Mouse (Mus musculus) forebrain, embryonic 16.5 days (tissue): ENCODE results near the gene Hist1h2bh. TPM values are rescaled to one million over a fixed set of nuclear protein-coding genes. Genes with fewer than 3 reads are reported as not detected.

Experiments
- ATAC-seq: fragments of 200-750 bp; cut with Nextera tagmentation; 2 replicates; pipeline ENCODE4 v1.8.0; 2017; ENCODE audit warnings: mild to moderate bottlenecking, moderate library complexity
- H3K27ac ChIP-seq: fragments of 300-500 bp; sonication (generic); 2 replicates; pipeline ENCODE4 v1.5.1; 2014; ENCODE audit warnings: low read length, control low read depth
- H3K27me3 ChIP-seq: fragments of 300-500 bp; sonication (generic); replicated peaks from 2 replicates; pipeline ENCODE4 v1.6.1; 2014; ENCODE audit warnings: low read length; ENCODE audit not compliant: control insufficient read depth, insufficient read depth
- H3K36me3 ChIP-seq: fragments of 300-500 bp; sonication (generic); 2 replicates; pipeline ENCODE4 v1.6.1; 2014; ENCODE audit not compliant: control insufficient read depth, insufficient read depth
- H3K4me1 ChIP-seq: fragments of 300-500 bp; sonication (generic); replicated peaks from 2 replicates; pipeline ENCODE4 v1.6.1; 2014; ENCODE audit warnings: low read length; ENCODE audit not compliant: control insufficient read depth, insufficient read depth
- H3K4me2 ChIP-seq: fragments of 300-500 bp; sonication (generic); 2 replicates; pipeline ENCODE4 v1.6.1; 2014; ENCODE audit warnings: mild to moderate bottlenecking, low read length, control low read depth
- H3K4me3 ChIP-seq: fragments of 300-500 bp; sonication (generic); replicated peaks from 2 replicates; pipeline ENCODE4 v1.5.1; 2014; ENCODE audit warnings: mild to moderate bottlenecking, low read length, control low read depth
- H3K9ac ChIP-seq: fragments of 300-500 bp; sonication (generic); replicated peaks from 2 replicates; pipeline ENCODE4 v1.6.1; 2014; ENCODE audit warnings: low read depth, low read length, control low read depth
- H3K9me3 ChIP-seq: fragments of 300-500 bp; sonication (generic); 2 replicates; pipeline ENCODE4 v1.6.1; 2016; ENCODE audit warnings: low read length; ENCODE audit not compliant: control insufficient read depth
- WGBS: fragments of 180-500 bp; shearing (Covaris S2); extraction: QIAGEN DNeasy Blood & Tissue Kit; methylation state at CpG from one replicate; pipeline ENCODE4 v1.1.7; 2014; 5-methylcytosine and 5-hydroxymethylcytosine counted together
- microRNA-seq: library from miRNA; unstranded; fragments of <30 nt; microRNA quantifications from one replicate; pipeline ENCODE4, GENCODE M21; 2017
- polyA plus RNA-seq: library from polyadenylated mRNA; unstranded; fragments of >200 nt; fragmentation: Nextera tagmentation; extraction: Ambion mirVana; gene quantifications from 2 replicates; pipeline ENCODE4 v1.2.1, GENCODE M21; 2015

Gene Hist1h2bh
- polyA plus RNA-seq, 1 experiment from 2014 or later = 0.23 TPM

DNA sequence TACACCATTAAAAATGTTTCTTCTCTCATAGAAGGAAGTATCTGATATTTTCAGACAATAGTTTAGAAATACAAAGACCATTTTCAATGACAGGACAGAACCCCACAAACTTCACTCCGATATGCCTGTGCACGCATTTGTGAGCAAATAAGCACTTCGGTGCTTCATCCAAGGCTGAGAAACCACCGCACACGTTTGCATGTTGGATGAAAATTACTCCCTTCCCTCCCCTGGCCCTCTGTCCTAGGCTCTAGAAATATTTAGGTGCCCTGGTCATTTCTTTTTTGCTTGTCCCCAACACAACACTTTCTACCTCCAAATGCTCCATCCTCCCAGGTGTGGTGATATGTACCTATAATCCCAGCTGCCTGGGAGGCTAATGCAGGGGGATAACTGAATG is 41.7 kb downstream of the Hist1h2bh start:
- H3K36me3 ChIP-seq = no peaks in the 10 kb centered on the region
- H3K9ac ChIP-seq = no peak overlapping the region
- H3K4me1 ChIP-seq = peaks cover 7% of the 10 kb centered on the region
- H3K27me3 ChIP-seq = 0 out of 2 replicates have a peak, but pooled peaks cover 2% of the 10 kb centered on the region
- no peak overlapping the region for H3K27ac ChIP-seq
- no peaks in the 10 kb centered on the region for H3K9me3 ChIP-seq
- 21% methylated on average over 5 of the region's 5 CpGs for WGBS
- H3K4me2 ChIP-seq = no peak overlapping the region
- no peak overlapping the region for H3K4me3 ChIP-seq
- no peak for ATAC-seq

DNA sequence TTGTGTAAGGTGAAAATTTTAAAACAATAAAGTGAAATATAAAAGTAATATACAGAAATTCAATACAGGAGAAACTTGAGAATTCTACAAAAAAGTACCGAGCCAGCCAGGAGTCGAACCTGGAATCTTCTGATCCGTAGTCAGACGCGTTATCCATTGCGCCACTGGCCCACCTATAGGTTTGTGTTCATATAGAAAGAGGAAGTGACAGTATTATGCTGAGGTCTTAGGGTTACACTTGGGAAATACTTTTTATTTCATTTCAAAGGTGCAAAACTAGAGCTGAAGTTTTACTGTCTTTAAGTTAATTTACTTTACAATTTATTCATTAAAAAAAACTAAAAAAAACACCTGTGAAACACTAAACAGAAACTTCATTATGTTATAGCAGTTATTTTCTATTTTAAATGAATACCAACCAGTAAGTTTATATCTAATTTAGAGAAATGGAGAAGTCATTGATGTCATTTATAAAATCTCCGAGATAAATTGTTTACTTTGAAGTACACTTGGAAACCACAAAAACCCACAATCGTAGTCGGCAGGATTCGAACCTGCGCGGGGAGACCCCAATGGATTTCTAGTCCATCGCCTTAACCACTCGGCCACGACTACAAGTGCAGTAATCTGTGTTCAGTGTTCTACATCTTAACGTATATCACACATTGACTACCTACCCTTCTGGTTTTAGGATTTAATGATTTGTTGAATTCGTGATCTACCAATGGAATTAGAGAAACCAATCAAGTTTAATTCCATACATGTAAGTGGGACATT is 42.6 kb downstream of the Hist1h2bh start:
- H3K4me2 ChIP-seq = no peak overlapping the region
- no peak overlapping the region for H3K27ac ChIP-seq
- 2% methylated on average over 17 of the region's 17 CpGs for WGBS
- peaks cover 3% of the 10 kb centered on the region; the same call in 1 of the 2 replicates for H3K4me1 ChIP-seq
- H3K27me3 ChIP-seq = 0 out of 2 replicates have a peak, but pooled peaks cover 2% of the 10 kb centered on the region
- no peak overlapping the region for H3K9ac ChIP-seq
- H3K4me3 ChIP-seq = no peak overlapping the region
- H3K36me3 ChIP-seq = no peaks in the 10 kb centered on the region
- H3K9me3 ChIP-seq = no peaks in the 10 kb centered on the region
- ATAC-seq = 0 out of 2 replicates have a peak, but pooled peaks have one; percentile 54

DNA sequence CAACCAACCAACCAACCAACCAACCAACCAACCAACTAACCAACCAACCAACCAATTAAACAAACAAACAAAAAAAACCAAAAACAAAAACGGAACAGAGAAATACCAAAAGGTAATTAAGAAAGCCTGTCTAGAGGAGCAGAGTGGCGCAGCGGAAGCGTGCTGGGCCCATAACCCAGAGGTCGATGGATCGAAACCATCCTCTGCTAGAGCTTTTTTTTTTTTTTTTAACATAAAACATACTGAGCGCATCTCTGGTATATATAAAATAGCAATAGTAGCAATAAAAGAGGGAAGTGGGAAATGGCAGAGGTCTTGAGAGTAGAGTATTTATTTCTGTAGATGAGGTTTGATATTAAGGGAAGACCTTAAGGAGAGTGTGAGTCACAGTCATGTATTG is 43.2 kb downstream of the Hist1h2bh start:
- no peak overlapping the region for H3K4me2 ChIP-seq
- H3K27ac ChIP-seq = no peak overlapping the region
- H3K36me3 ChIP-seq = no peaks in the 10 kb centered on the region
- no peak overlapping the region for H3K4me3 ChIP-seq
- no peaks in the 10 kb centered on the region for H3K9me3 ChIP-seq
- no peak overlapping the region for H3K9ac ChIP-seq
- H3K4me1 ChIP-seq = peaks cover 3% of the 10 kb centered on the region; the same call in 1 of the 2 replicates
- H3K27me3 ChIP-seq = 0 out of 2 replicates have a peak, but pooled peaks cover 2% of the 10 kb centered on the region
- WGBS = 9% methylated on average over 7 of the region's 7 CpGs
- ATAC-seq = no peak

GRCm38 (mm10) chr13:23498653-23499052 is 44.5 kb downstream of the Hist1h2bh start:
- peaks cover 3% of the 10 kb centered on the region; the same call in 1 of the 2 replicates for H3K4me1 ChIP-seq
- 4% methylated on average over 10 of the region's 10 CpGs for WGBS
- peak overlapping the region; percentile 44 for H3K4me2 ChIP-seq
- no peak for ATAC-seq
- no peaks in the 10 kb centered on the region for H3K36me3 ChIP-seq
- no peaks in the 10 kb centered on the region for H3K9me3 ChIP-seq
- H3K9ac ChIP-seq = no peak overlapping the region
- H3K27me3 ChIP-seq = 0 out of 2 replicates have a peak, but pooled peaks cover 2% of the 10 kb centered on the region
- H3K4me3 ChIP-seq = peak overlapping the region; percentile 28
- H3K27ac ChIP-seq = no peak overlapping the region

DNA sequence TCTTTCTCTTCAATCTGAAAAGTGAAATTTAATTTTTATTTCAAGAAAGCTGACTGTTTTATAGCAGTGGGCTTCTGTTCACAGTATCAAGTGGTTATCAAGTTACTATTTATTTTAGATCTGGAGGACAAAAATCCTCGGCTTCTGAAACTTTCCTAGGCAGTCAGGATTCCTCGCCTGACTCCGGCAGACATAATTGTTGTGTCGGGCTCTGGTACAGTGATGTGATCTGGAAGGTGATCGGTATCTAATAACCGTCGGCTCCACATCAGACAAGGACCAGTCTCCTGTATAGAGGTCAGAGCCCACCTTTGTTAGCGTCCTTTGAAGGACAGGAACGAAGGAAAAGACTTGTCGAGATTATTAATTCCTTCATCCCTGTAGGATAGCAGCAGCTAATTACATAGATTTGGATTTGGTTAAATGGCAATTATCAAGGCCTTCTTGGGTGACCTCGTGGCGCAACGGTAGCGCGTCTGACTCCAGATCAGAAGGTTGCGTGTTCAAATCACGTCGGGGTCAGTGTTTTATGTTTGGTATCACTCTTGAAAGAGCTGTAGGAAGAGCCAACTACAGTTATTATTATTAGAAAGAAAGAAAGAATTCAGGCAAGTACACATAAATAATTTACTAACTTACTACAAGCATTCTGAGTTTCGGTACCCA is 45.4 kb downstream of the Hist1h2bh start:
- 6% methylated on average over 19 of the region's 19 CpGs for WGBS
- H3K4me1 ChIP-seq = peaks cover 3% of the 10 kb centered on the region; the same call in 1 of the 2 replicates
- no peaks in the 10 kb centered on the region for H3K36me3 ChIP-seq
- H3K9ac ChIP-seq = no peak overlapping the region
- H3K4me2 ChIP-seq = peak overlapping the region; percentile 44; the same call in 1 of the 2 replicates
- no peaks in the 10 kb centered on the region for H3K9me3 ChIP-seq
- 0 out of 2 replicates have a peak, but pooled peaks cover 2% of the 10 kb centered on the region for H3K27me3 ChIP-seq
- ATAC-seq = no peak
- H3K4me3 ChIP-seq = peak overlapping the region; percentile 28
- H3K27ac ChIP-seq = no peak overlapping the region

DNA sequence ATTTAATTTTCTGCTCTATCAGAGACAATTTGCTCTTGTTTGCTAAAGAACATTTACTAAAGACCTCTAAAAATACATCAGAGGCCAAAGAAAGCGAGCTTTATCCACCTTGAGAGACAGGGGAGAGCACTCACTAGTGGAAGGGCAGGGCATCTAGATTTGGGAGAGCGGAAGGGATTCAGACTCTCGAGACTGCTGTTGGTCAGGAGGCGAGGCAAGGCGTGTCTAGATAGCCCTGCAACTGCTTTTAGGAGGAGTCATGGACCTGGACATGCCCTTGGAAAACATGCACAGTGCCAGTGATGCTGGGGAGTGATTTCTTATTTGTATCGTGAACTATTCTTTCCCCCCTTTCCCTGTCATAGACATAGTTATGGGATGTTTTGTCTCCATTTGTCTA is 47.7 kb downstream of the Hist1h2bh start:
- H3K27ac ChIP-seq = no peak overlapping the region
- no peaks in the 10 kb centered on the region for H3K9me3 ChIP-seq
- H3K27me3 ChIP-seq = 0 out of 2 replicates have a peak, but pooled peaks cover 2% of the 10 kb centered on the region
- no peak for ATAC-seq
- no peak overlapping the region for H3K4me3 ChIP-seq
- no peaks in the 10 kb centered on the region for H3K36me3 ChIP-seq
- H3K4me2 ChIP-seq = no peak overlapping the region
- no peak overlapping the region for H3K9ac ChIP-seq
- 71% methylated on average over 6 of the region's 6 CpGs for WGBS
- H3K4me1 ChIP-seq = peaks cover 7% of the 10 kb centered on the region

- Histone ChIP-seq H3K4me2 (peak overlapping the region; percentile 52), H3K27me3 (no peaks in the 10 kb centered on the region), H3K36me3 (no peaks in the 10 kb centered on the region), H3K9ac (no peak overlapping the region), H3K9me3 (no peaks in the 10 kb centered on the region), H3K27ac (no peak overlapping the region), H3K4me3 (peak overlapping the region; percentile 27), H3K4me1 (peaks cover 9% of the 10 kb centered on the region; the same call in 1 of the 2 replicates)
- no peak for ATAC-seq
- 3% methylated on average over 14 of the region's 14 CpGs for WGBS
Observed at GRCm38 (mm10) chr13:23491990-23492389, 51.2 kb downstream of the Hist1h2bh start.

Small RNA genes within 50 kb of the gene (microRNA-seq; reads per million reads assigned to microRNA genes)
- gene Gm44297 (not detected), gene Gm44359 (not detected), gene Gm44394 (not detected), gene n-TStga1 (not detected)

Other genes with a start within 250 kb of the Hist1h2bh start
- gene Zfp322a, start 174.2 kb downstream of the Hist1h2bh start, polyA plus RNA-seq = 62.5 and 72.6 TPM in 2 replicates
- 12.7 and 13.0 TPM in 2 replicates for gene Abt1, start 119.5 kb downstream of the Hist1h2bh start, polyA plus RNA-seq
- 0.06 and 0.22 TPM in 2 replicates for gene Btn1a1, start 77.5 kb downstream of the Hist1h2bh start, polyA plus RNA-seq
- 0.18 TPM in 1 of 2 replicates, not detected in the other for gene Btn2a2, start 54.5 kb downstream of the Hist1h2bh start, polyA plus RNA-seq
- gene Hist1h4h, start 12.3 kb downstream of the Hist1h2bh start, polyA plus RNA-seq = 2.9 and 4.6 TPM in 2 replicates
- gene Hist1h2af, start 9.5 kb downstream of the Hist1h2bh start, polyA plus RNA-seq = not detected in 2 replicates
- 1.5 and 3.2 TPM in 2 replicates for gene Hist1h3g, start 8.0 kb downstream of the Hist1h2bh start, polyA plus RNA-seq
- 0.30 and 0.61 TPM in 2 replicates for gene Hist1h3f, start 660 bp upstream of the Hist1h2bh start, polyA plus RNA-seq
- gene Hist1h4f, start 8.3 kb upstream of the Hist1h2bh start, polyA plus RNA-seq = not detected in 2 replicates
- 0.15 and 0.22 TPM in 2 replicates for gene Hist1h1d, start 9.9 kb upstream of the Hist1h2bh start, polyA plus RNA-seq
- 2.0 and 3.4 TPM in 2 replicates for gene Hist1h3e, start 19.0 kb upstream of the Hist1h2bh start, polyA plus RNA-seq
- 33.0 and 46.2 TPM in 2 replicates for gene Hist1h2ae, start 27.8 kb upstream of the Hist1h2bh start, polyA plus RNA-seq
- gene Hist1h2bg, start 28.0 kb upstream of the Hist1h2bh start, polyA plus RNA-seq = 2.1 and 6.2 TPM in 2 replicates
- gene Hist1h2bf, start 30.8 kb upstream of the Hist1h2bh start, polyA plus RNA-seq = 2.1 and 2.6 TPM in 2 replicates
- 1.2 and 3.4 TPM in 2 replicates for gene Hist1h2ad, start 31.0 kb upstream of the Hist1h2bh start, polyA plus RNA-seq
- 2.2 and 2.8 TPM in 2 replicates for gene Hist1h3d, start 32.4 kb upstream of the Hist1h2bh start, polyA plus RNA-seq
- 51.0 and 59.0 TPM in 2 replicates for gene Hist1h4d, start 38.2 kb upstream of the Hist1h2bh start, polyA plus RNA-seq
- gene Hist1h2be, start 77.7 kb upstream of the Hist1h2bh start, polyA plus RNA-seq = 2.0 and 2.6 TPM in 2 replicates
- 7.0 and 9.9 TPM in 2 replicates for gene Hist1h1e, start 79.2 kb upstream of the Hist1h2bh start, polyA plus RNA-seq
- 0.80 and 0.83 TPM in 2 replicates for gene Hist1h2ac, start 140.6 kb upstream of the Hist1h2bh start, polyA plus RNA-seq
- 27.2 and 35.5 TPM in 2 replicates for gene Hist1h2bc, start 140.8 kb upstream of the Hist1h2bh start, polyA plus RNA-seq
- gene Hist1h1t, start 152.4 kb upstream of the Hist1h2bh start, polyA plus RNA-seq = not detected in 2 replicates
- 2.1 and 2.2 TPM in 2 replicates for gene Hist1h4c, start 155.1 kb upstream of the Hist1h2bh start, polyA plus RNA-seq
- 2.1 and 3.3 TPM in 2 replicates for gene Hfe, start 167.5 kb upstream of the Hist1h2bh start, polyA plus RNA-seq
- gene Hist1h1c, start 195.4 kb upstream of the Hist1h2bh start, polyA plus RNA-seq = 16.7 and 22.7 TPM in 2 replicates
- 1.6 and 2.0 TPM in 2 replicates for gene Hist1h3c, start 202.2 kb upstream of the Hist1h2bh start, polyA plus RNA-seq
- 0.86 and 0.95 TPM in 2 replicates for gene Hist1h2bb, start 203.3 kb upstream of the Hist1h2bh start, polyA plus RNA-seq
- gene Hist1h2ab, start 207.7 kb upstream of the Hist1h2bh start, polyA plus RNA-seq = 14.5 and 16.2 TPM in 2 replicates
- 4.9 and 6.7 TPM in 2 replicates for gene Hist1h3b, start 208.9 kb upstream of the Hist1h2bh start, polyA plus RNA-seq
- 1.5 TPM in 1 of 2 replicates, not detected in the other for gene Hist1h4b, start 213.6 kb upstream of the Hist1h2bh start, polyA plus RNA-seq
- not detected in 2 replicates for gene Hist1h4a, start 217.8 kb upstream of the Hist1h2bh start, polyA plus RNA-seq
- 1.5 and 1.9 TPM in 2 replicates for gene Hist1h3a, start 219.0 kb upstream of the Hist1h2bh start, polyA plus RNA-seq
- gene Hist1h1a, start 220.3 kb upstream of the Hist1h2bh start, polyA plus RNA-seq = 0.70 and 1.0 TPM in 2 replicates
- not detected in 2 replicates for gene Trim38, start 226.5 kb upstream of the Hist1h2bh start, polyA plus RNA-seq